Mouse (Mus musculus) limb, embryonic 15.5 days (tissue): ENCODE measurements at regions not wholly inside any gene's neighbourhood (a gene's known extent, or its start where the extent isn't known, plus 50 kb on each side); places are given as distances from the start of the nearest gene placed in this dataset.

Experiments used
- ATAC-seq: fragments of 200-750 bp; cut with Nextera tagmentation; 2 replicates; pipeline ENCODE4 v1.8.0; 2017; ENCODE audit warnings: low read depth, moderate TSS enrichment; ENCODE audit not compliant: insufficient number of reproducible peaks, low FRiP score, low TSS enrichment
- H3K27ac ChIP-seq: fragments of 300-500 bp; sonication (generic); 2 replicates; pipeline ENCODE4 v1.5.1; 2015; ENCODE audit warnings: moderate library complexity, mild to moderate bottlenecking, inconsistent platforms
- H3K27me3 ChIP-seq: fragments of 300-500 bp; sonication (generic); 2 replicates; pipeline ENCODE4 v1.6.1; 2015; ENCODE audit warnings: inconsistent platforms
- H3K36me3 ChIP-seq: fragments of 300-500 bp; sonication (generic); 2 replicates; pipeline ENCODE4 v1.6.1; 2015; ENCODE audit warnings: inconsistent platforms
- H3K4me1 ChIP-seq: fragments of 300-500 bp; sonication (generic); 2 replicates; pipeline ENCODE4 v1.6.1; 2015; ENCODE audit warnings: inconsistent platforms
- H3K4me2 ChIP-seq: fragments of 300-500 bp; sonication (generic); 2 replicates; pipeline ENCODE4 v1.6.1; 2015; ENCODE audit warnings: mild to moderate bottlenecking, inconsistent platforms
- H3K4me3 ChIP-seq: fragments of 300-500 bp; sonication (generic); 2 replicates; pipeline ENCODE4 v1.5.1; 2015; ENCODE audit warnings: mild to moderate bottlenecking, inconsistent platforms
- H3K9ac ChIP-seq: fragments of 300-500 bp; sonication (generic); 2 replicates; pipeline ENCODE4 v1.6.1; 2015; ENCODE audit warnings: inconsistent platforms
- H3K9me3 ChIP-seq: fragments of 300-500 bp; sonication (generic); 2 replicates; pipeline ENCODE4 v1.6.1; 2016; ENCODE audit warnings: inconsistent platforms
- WGBS: fragments of 180-500 bp; shearing (Covaris S2); methylation state at CpG from one replicate; pipeline ENCODE4 v1.1.7; 2015; 5-methylcytosine and 5-hydroxymethylcytosine counted together

DNA sequence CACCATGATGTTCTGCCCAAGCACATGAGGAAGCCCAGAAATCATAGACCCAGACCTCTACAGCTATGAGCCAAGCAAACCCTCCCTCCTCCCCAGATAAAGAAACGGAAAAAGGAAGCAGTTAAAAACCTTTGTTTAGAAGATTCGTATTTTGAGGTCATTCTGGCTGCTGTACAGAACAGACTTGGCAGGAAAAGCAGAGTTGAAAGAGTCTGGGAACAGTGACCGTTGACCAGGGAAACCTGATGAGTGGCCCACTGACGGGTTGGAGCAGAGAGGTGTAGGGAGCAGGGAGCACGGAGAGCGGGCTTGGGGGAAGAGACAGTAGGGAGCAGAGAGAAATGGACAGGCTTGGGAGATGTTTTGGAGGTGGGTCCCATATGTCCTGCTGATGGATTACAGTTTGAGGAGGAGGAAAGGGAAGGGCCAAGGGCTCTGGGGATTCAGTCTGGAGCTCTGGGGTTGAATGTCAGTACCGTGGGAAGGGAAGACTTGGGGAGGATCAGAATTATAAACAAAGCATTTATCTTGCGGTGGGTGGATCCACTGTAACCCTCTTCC, 191.2 kb downstream of the Rplp1 start:
- ATAC-seq = no peak
- Histone ChIP-seq H3K27me3 (peaks cover 14% of the 10 kb centered on the region; the same call in 1 of the 2 replicates), H3K4me1 (peaks cover 22% of the 10 kb centered on the region), H3K9me3 (no peaks in the 10 kb centered on the region), H3K36me3 (no peaks in the 10 kb centered on the region), H3K4me2 (no peak overlapping the region), H3K4me3 (no peak overlapping the region), H3K27ac (no peak overlapping the region), H3K9ac (no peak overlapping the region)
- WGBS = 74% methylated on average over 8 of the region's 8 CpGs

- H3K4me2 ChIP-seq = no peak overlapping the region
- no peak for ATAC-seq
- no peak overlapping the region for H3K4me3 ChIP-seq
- H3K36me3 ChIP-seq = no peaks in the 10 kb centered on the region
- peaks cover 18% of the 10 kb centered on the region; the same call in 1 of the 2 replicates for H3K27me3 ChIP-seq
- H3K27ac ChIP-seq = no peak overlapping the region
- 69% methylated on average over 5 of the region's 5 CpGs for WGBS
- no peaks in the 10 kb centered on the region for H3K9me3 ChIP-seq
- H3K4me1 ChIP-seq = peaks cover 15% of the 10 kb centered on the region
- no peak overlapping the region for H3K9ac ChIP-seq
Observed at GRCm38 (mm10) chr9:61721851-61722250, 192.5 kb downstream of the Rplp1 start.

DNA sequence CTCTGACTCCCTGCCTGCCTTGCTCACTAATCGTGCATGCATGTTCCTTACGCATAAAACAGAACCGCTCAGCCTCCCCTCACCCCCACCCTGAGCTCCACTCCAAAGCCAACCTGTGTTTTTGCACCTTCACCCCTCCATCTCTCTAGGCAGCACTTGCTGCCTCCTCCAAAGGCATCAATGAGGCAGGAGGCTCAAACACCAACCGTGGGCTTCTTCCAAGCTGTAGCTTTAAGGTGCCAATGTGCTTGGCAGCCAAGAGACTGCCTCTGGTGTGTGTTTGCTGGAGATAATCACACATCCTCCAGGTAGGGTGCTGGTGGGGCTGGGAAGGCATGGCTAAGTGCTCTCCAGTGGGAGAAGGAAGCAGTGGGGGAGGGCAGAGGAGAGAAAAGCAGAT, 193.3 kb downstream of the Rplp1 start:
- H3K36me3 ChIP-seq = no peaks in the 10 kb centered on the region
- no peak overlapping the region for H3K4me3 ChIP-seq
- ATAC-seq = no peak
- 45% methylated on average over 4 of the region's 4 CpGs for WGBS
- peaks cover 15% of the 10 kb centered on the region for H3K4me1 ChIP-seq
- H3K9ac ChIP-seq = no peak overlapping the region
- peaks cover 18% of the 10 kb centered on the region; the same call in 1 of the 2 replicates for H3K27me3 ChIP-seq
- H3K27ac ChIP-seq = no peak overlapping the region
- no peaks in the 10 kb centered on the region for H3K9me3 ChIP-seq
- H3K4me2 ChIP-seq = no peak overlapping the region

GRCm38 (mm10) chr9:61720206-61720605, 194.1 kb downstream of the Rplp1 start:
- H3K9me3 ChIP-seq = no peaks in the 10 kb centered on the region
- peaks cover 18% of the 10 kb centered on the region; the same call in 1 of the 2 replicates for H3K27me3 ChIP-seq
- no peak for ATAC-seq
- no peaks in the 10 kb centered on the region for H3K36me3 ChIP-seq
- no peak overlapping the region for H3K4me3 ChIP-seq
- no peak overlapping the region for H3K9ac ChIP-seq
- peaks cover 15% of the 10 kb centered on the region for H3K4me1 ChIP-seq
- WGBS = 68% methylated on average over 5 of the region's 5 CpGs
- H3K4me2 ChIP-seq = no peak overlapping the region
- H3K27ac ChIP-seq = no peak overlapping the region

GRCm38 (mm10) chr9:61716751-61717150, 197.6 kb downstream of the Rplp1 start:
- no peaks in the 10 kb centered on the region for H3K9me3 ChIP-seq
- H3K27me3 ChIP-seq = peaks cover 18% of the 10 kb centered on the region; the same call in 1 of the 2 replicates
- peaks cover 32% of the 10 kb centered on the region for H3K4me1 ChIP-seq
- no peak overlapping the region for H3K27ac ChIP-seq
- H3K36me3 ChIP-seq = no peaks in the 10 kb centered on the region
- H3K4me3 ChIP-seq = no peak overlapping the region
- H3K9ac ChIP-seq = no peak overlapping the region
- ATAC-seq = no peak
- WGBS = 52% methylated on average over 4 of the region's 4 CpGs
- no peak overlapping the region for H3K4me2 ChIP-seq

DNA sequence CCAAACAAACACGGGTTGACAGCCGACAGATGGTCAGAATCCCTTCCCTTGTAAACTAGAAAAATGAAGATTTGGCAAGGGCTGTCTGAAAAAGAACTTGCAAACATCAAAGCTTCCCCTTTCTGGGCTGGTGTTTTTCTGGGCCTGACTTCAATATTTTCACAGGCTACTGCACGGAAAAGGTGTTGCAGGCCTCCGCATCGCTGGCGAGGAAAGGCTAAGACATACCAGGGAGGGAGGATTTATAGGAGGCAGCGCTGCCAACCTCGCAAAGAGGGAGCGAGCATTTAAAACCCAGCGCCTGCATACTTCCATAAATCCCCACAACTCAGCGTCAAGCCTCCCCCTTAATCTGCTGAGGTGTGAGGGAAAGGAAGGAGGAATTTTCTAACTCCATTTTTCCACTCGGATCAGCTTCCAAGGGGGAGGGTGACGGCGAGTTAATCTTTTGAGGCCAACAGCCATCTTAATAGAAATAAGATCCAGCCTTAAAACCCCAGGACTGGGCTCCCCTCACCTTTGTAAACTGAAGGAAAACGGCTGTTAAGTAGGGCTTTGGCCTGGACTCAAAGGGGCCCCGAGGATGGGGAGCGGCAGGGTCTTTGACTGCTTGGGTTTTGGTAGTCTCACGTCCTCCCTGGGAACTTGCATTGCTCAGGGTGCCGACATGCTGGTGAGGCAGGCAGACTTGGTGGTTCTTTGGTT, 199.9 kb downstream of the Rplp1 start:
- H3K9ac ChIP-seq = no peak overlapping the region
- no peaks in the 10 kb centered on the region for H3K9me3 ChIP-seq
- peaks cover 6% of the 10 kb centered on the region; the same call in 1 of the 2 replicates for H3K27me3 ChIP-seq
- peaks cover 23% of the 10 kb centered on the region for H3K4me1 ChIP-seq
- peak overlapping the region; percentile 33 for H3K27ac ChIP-seq
- 11% methylated on average over 19 of the region's 19 CpGs for WGBS
- no peak overlapping the region for H3K4me3 ChIP-seq
- ATAC-seq = peak; percentile 82
- H3K36me3 ChIP-seq = no peaks in the 10 kb centered on the region
- 0 out of 2 replicates have a peak overlapping the region, but pooled peaks have one; percentile 6 for H3K4me2 ChIP-seq

GRCm38 (mm10) chr9:61713806-61714205, 200.5 kb downstream of the Rplp1 start:
- no peak for ATAC-seq
- peaks cover 23% of the 10 kb centered on the region for H3K4me1 ChIP-seq

DNA sequence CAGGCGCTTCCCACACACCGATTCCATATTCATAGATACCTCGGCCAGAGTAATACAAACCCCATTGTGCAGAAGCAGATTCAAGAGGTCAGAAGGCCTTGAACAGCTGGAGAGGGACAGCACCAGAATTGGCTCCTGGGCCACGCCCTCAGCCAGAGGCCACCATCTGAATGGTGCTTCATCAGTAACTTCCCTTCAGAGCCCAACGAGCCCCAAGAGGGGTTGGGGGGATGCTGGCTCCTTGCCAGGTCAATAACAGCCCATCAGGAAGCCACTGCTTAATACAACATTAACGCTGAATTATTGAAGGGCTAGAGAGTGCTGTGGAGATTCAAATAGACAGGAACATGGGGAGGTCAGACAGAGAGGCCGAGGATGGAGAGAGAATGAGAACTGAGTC, 203.0 kb downstream of the Rplp1 start:
- Histone ChIP-seq H3K36me3 (no peaks in the 10 kb centered on the region), H3K27ac (no peak overlapping the region), H3K4me1 (peaks cover 29% of the 10 kb centered on the region), H3K9me3 (no peaks in the 10 kb centered on the region), H3K4me3 (no peak overlapping the region), H3K4me2 (no peak overlapping the region), H3K27me3 (peaks cover 3% of the 10 kb centered on the region; the same call in 1 of the 2 replicates), H3K9ac (no peak overlapping the region)
- no peak for ATAC-seq
- 45% methylated on average over 7 of the region's 7 CpGs for WGBS

More at GRCm38 (mm10) chr9:61713806-61714205, 200.5 kb downstream of the Rplp1 start:
- Histone ChIP-seq H3K27ac (peak overlapping the region; percentile 28; the same call in 1 of the 2 replicates), H3K36me3 (no peaks in the 10 kb centered on the region), H3K4me2 (0 out of 2 replicates have a peak overlapping the region, but pooled peaks have one; percentile 6), H3K4me3 (no peak overlapping the region), H3K9me3 (no peaks in the 10 kb centered on the region), H3K27me3 (peaks cover 6% of the 10 kb centered on the region; the same call in 1 of the 2 replicates), H3K9ac (no peak overlapping the region)
- 38% methylated on average over 7 of the region's 7 CpGs for WGBS

DNA sequence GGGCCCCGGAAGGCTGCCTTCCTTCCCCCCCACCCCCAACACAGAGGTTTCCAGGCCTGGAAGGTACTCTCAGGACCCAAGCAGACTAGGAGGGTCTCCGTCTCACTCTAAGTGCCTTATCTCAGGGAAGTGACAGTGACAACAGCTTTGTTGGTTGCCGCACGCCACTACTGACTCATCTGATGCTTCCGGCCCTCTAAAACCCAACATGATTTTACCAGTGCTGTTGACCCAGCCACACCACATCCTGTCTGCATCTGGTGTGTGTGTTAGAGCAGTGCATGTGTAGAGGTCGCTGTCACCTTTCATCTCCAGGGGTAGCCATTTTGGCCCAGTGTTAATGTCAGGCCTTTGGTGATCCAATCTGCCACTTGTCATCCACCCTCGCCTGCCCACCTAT, 206.5 kb downstream of the Rplp1 start:
- H3K36me3 ChIP-seq = no peaks in the 10 kb centered on the region
- H3K4me2 ChIP-seq = no peak overlapping the region
- WGBS = 67% methylated on average over 7 of the region's 7 CpGs
- no peaks in the 10 kb centered on the region for H3K9me3 ChIP-seq
- no peak overlapping the region for H3K9ac ChIP-seq
- H3K27me3 ChIP-seq = peaks cover 7% of the 10 kb centered on the region; the same call in 1 of the 2 replicates
- peaks cover 23% of the 10 kb centered on the region for H3K4me1 ChIP-seq
- ATAC-seq = no peak
- H3K4me3 ChIP-seq = no peak overlapping the region
- no peak overlapping the region for H3K27ac ChIP-seq

DNA sequence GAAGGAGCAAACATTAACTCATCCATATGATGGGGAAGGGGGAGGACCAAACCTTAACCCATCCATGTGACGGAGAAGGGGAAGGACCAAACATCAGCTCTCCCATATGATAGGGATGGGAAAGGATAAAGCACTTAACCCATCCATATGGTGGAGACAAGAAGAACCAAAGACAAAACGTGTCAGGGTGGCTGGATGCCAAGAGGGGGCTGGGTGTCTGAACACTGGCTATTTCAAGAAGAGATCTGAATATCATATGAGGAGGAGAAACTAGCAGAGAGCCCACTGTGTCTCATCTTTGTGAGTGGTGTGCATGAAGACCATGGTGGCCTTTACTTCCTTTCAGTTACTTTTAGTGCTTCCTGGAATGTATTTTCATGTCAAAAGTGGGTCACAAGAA, 207.0 kb downstream of the Rplp1 start:
- 59% methylated on average over 2 of the region's 2 CpGs for WGBS
- peaks cover 7% of the 10 kb centered on the region; the same call in 1 of the 2 replicates for H3K27me3 ChIP-seq
- H3K36me3 ChIP-seq = no peaks in the 10 kb centered on the region
- H3K9ac ChIP-seq = no peak overlapping the region
- H3K4me1 ChIP-seq = peaks cover 28% of the 10 kb centered on the region
- no peaks in the 10 kb centered on the region for H3K9me3 ChIP-seq
- no peak overlapping the region for H3K4me3 ChIP-seq
- no peak overlapping the region for H3K27ac ChIP-seq
- H3K4me2 ChIP-seq = no peak overlapping the region
- no peak for ATAC-seq

GRCm38 (mm10) chr9:61706263-61706755, 208.0 kb downstream of the Rplp1 start:
- no peak overlapping the region for H3K4me3 ChIP-seq
- H3K27ac ChIP-seq = no peak overlapping the region
- no peaks in the 10 kb centered on the region for H3K9me3 ChIP-seq
- WGBS = 87% methylated on average over 6 of the region's 6 CpGs
- no peak overlapping the region for H3K9ac ChIP-seq
- no peak for ATAC-seq
- H3K4me1 ChIP-seq = peaks cover 27% of the 10 kb centered on the region
- peaks cover 6% of the 10 kb centered on the region; the same call in 1 of the 2 replicates for H3K27me3 ChIP-seq
- no peaks in the 10 kb centered on the region for H3K36me3 ChIP-seq
- H3K4me2 ChIP-seq = no peak overlapping the region

- peaks cover 24% of the 10 kb centered on the region for H3K4me1 ChIP-seq
- H3K9me3 ChIP-seq = no peaks in the 10 kb centered on the region
- H3K36me3 ChIP-seq = no peaks in the 10 kb centered on the region
- H3K4me2 ChIP-seq = no peak overlapping the region
- ATAC-seq = no peak
- peaks cover 5% of the 10 kb centered on the region; the same call in 1 of the 2 replicates for H3K27me3 ChIP-seq
- H3K27ac ChIP-seq = no peak overlapping the region
- H3K4me3 ChIP-seq = no peak overlapping the region
- WGBS = 61% methylated on average over 5 of the region's 5 CpGs
- H3K9ac ChIP-seq = no peak overlapping the region
Observed at GRCm38 (mm10) chr9:61705586-61706233, 208.6 kb downstream of the Rplp1 start.
